Comparison of ENCODE assay signal across 19 mouse cellular contexts in genomic region chr8:58534631-58535030, GRCm38 (mm10).
DNase-seq lines count a peak whose midpoint lies in the region; ATAC-seq and TF ChIP-seq lines count a peak whose summit lies in the region.
"Had no signal": no experiment of that assay in that cellular context is flagged by ENCODE, and none has a peak within 500 bp of the region (broad histone marks: within the 10 kb centered on the region; RNA-seq: fewer than 3 reads in every experiment).

No protein-coding gene starts in this region.

- no peak overlapping the region for H3K4me3 ChIP-seq in cerebellum, adult 2 months (replicated peaks; ENCODE audit: insufficient read depth, low read depth, low read length)
- H3K4me3 ChIP-seq: embryonic facial prominence, embryonic 10.5 days; forebrain, embryonic 13.5 days; heart, adult 2 months; heart, embryonic 15.5 days; hindbrain, embryonic 13.5 days had no signal

- H3K27ac ChIP-seq in cerebellum, adult 2 months (ENCODE audit: insufficient read depth, low read length) = peak overlapping the region; percentile 47; the same call in 1 of the 2 replicates
- H3K27ac ChIP-seq: embryonic facial prominence, embryonic 10.5 days; forebrain, embryonic 13.5 days; heart, adult 2 months; heart, embryonic 15.5 days; hindbrain, embryonic 13.5 days; hindbrain, postnatal 0 days had no signal

- no peak for TF ChIP-seq CTCF in cerebellum, adult 2 months (IDR thresholded peaks at IDR 0.05; ENCODE audit: borderline replicate concordance, insufficient read depth, low read depth, low read length)

- no peak for TF ChIP-seq POLR2A in cerebellum, adult 2 months (IDR thresholded peaks at IDR 0.05; ENCODE audit: borderline replicate concordance, insufficient read depth, low read length)

- no peaks in the 10 kb centered on the region for H3K27me3 ChIP-seq in cerebellum, adult 2 months (ENCODE audit: control insufficient read depth, insufficient read depth, low read length)
- H3K27me3 ChIP-seq: CH12.LX; forebrain, embryonic 13.5 days; heart, embryonic 15.5 days; hindbrain, embryonic 13.5 days; Patski had no signal

- peak; percentile 65 for DNase-seq in retina, adult 2 months (ENCODE audit: low read depth, low spot score)
- no peak for DNase-seq in retina, embryonic 14.5 days (ENCODE audit: low spot score)
- peak in 1 of 2 experiments; percentile 57 for DNase-seq in cerebellum, adult 2 months
- DNase-seq in cerebellum, postnatal 10 days = peak; percentile 42 to 48
- DNase-seq: adrenal gland, postnatal 14 days; forebrain, postnatal 0 days; gastrocnemius, postnatal 14 days; heart, adult 2 months; heart, postnatal 14 days had no signal

- H3K4me1 ChIP-seq in cerebellum, adult 2 months (ENCODE audit: control insufficient read depth, insufficient read depth, low read length) = peaks cover 9% of the 10 kb centered on the region; the same call in 1 of the 2 replicates
- H3K4me1 ChIP-seq: embryonic facial prominence, embryonic 10.5 days; forebrain, embryonic 13.5 days; heart, embryonic 15.5 days; hindbrain, embryonic 13.5 days had no signal

- no peak for ATAC-seq in megakaryocyte-erythroid progenitor cell, adult 5-6 weeks (replicated peaks; ENCODE audit: low FRiP score, low TSS enrichment, poor library complexity, severe bottlenecking)
- ATAC-seq in megakaryocyte progenitor cell, adult 5-6 weeks (replicated peaks; ENCODE audit: poor library complexity) = no peak
- ATAC-seq: activated CD4-positive, CD25-positive, alpha-beta regulatory T cell, adult 4 months; forebrain, embryonic 13.5 days; forebrain, postnatal 0 days; hindbrain, postnatal 0 days; Patski had no signal
